Mouse (Mus musculus): ENCODE results near the gene Gabra5. TPM values are rescaled to one million over a fixed set of nuclear protein-coding genes. Genes with fewer than 3 reads are reported as not detected.

The Gabra5 gene
- polyA plus RNA-seq, 1 experiment = 34.0 TPM

DNA sequence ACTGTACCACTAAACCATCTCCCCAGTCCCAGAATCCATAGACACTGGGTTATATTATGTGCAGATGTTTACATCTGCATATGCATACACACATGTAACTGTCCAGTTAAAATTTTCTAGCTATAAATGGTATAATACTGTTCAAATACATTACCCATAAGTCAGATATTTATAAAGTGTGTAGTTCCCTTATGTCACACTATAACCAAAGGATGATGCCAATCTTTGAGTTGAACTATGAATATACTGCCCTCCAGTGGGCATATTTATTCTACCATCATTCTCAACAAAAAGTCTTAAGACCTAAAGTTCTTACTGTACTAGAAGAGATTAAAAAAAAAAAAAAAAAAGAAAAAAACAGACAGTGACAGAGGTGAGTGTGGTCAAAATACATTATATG is 27.0 kb downstream of the Gabra5 start:
- H3K27ac ChIP-seq (ENCODE audit: insufficient read depth, low read length) = no peak overlapping the region
- H3K4me3 ChIP-seq (ENCODE audit: insufficient read depth, low read length) = no peak overlapping the region
- no peaks in the 10 kb centered on the region for H3K4me1 ChIP-seq (ENCODE audit: control insufficient read depth, insufficient read depth, low read length)
- TF ChIP-seq POLR2A (IDR thresholded peaks at IDR 0.05; ENCODE audit: extremely low read depth, insufficient read depth, low read length) (no peak), CTCF (IDR thresholded peaks at IDR 0.05; ENCODE audit: extremely low read depth, insufficient read depth, low read length) (no peak)

GRCm38 (mm10) chr7:57473811-57474525 is 35.9 kb downstream of the Gabra5 start:
- TF ChIP-seq POLR2A (IDR thresholded peaks at IDR 0.05; ENCODE audit: extremely low read depth, insufficient read depth, low read length) (no peak), CTCF (IDR thresholded peaks at IDR 0.05; ENCODE audit: extremely low read depth, insufficient read depth, low read length) (peak; percentile 81)
- Histone ChIP-seq H3K27ac (ENCODE audit: insufficient read depth, low read length) (no peak overlapping the region), H3K4me1 (ENCODE audit: control insufficient read depth, insufficient read depth, low read length) (peaks cover 1% of the 10 kb centered on the region; the same call in 1 of the 2 replicates), H3K4me3 (ENCODE audit: insufficient read depth, low read length) (no peak overlapping the region)

- Histone ChIP-seq H3K27ac (ENCODE audit: insufficient read depth, low read length) (no peak overlapping the region), H3K4me1 (ENCODE audit: control insufficient read depth, insufficient read depth, low read length) (peaks cover 1% of the 10 kb centered on the region; the same call in 1 of the 2 replicates), H3K4me3 (ENCODE audit: insufficient read depth, low read length) (no peak overlapping the region)
- TF ChIP-seq POLR2A (IDR thresholded peaks at IDR 0.05; ENCODE audit: extremely low read depth, insufficient read depth, low read length) = no peak
- no peak for TF ChIP-seq CTCF (IDR thresholded peaks at IDR 0.05; ENCODE audit: extremely low read depth, insufficient read depth, low read length)
Observed at GRCm38 (mm10) chr7:57471316-57471715, 38.5 kb downstream of the Gabra5 start.

DNA sequence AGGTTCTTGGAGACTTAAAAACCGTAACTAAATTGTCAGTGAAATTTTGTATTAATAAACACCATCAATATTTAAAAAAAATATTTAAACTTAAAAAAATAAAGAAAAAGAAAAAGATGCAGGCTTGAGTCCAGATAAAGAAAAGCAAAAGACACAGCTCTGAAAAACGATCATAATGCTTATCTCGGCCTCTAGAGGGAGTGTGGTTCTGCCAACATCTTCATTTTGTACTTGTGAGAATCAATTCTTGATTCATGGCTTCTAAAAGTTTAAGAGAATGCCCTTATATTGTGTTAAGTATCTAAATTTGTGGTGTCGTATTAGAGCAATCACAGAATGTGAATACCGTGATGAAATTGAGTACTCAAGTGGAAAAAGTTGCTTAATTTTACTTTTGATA is 49.5 kb downstream of the Gabra5 start:
- H3K4me1 ChIP-seq (ENCODE audit: control insufficient read depth, insufficient read depth, low read length) = no peaks in the 10 kb centered on the region
- no peak overlapping the region for H3K27ac ChIP-seq (ENCODE audit: insufficient read depth, low read length)
- no peak for TF ChIP-seq CTCF (IDR thresholded peaks at IDR 0.05; ENCODE audit: extremely low read depth, insufficient read depth, low read length)
- no peak for TF ChIP-seq POLR2A (IDR thresholded peaks at IDR 0.05; ENCODE audit: extremely low read depth, insufficient read depth, low read length)
- H3K4me3 ChIP-seq (ENCODE audit: insufficient read depth, low read length) = no peak overlapping the region

DNA sequence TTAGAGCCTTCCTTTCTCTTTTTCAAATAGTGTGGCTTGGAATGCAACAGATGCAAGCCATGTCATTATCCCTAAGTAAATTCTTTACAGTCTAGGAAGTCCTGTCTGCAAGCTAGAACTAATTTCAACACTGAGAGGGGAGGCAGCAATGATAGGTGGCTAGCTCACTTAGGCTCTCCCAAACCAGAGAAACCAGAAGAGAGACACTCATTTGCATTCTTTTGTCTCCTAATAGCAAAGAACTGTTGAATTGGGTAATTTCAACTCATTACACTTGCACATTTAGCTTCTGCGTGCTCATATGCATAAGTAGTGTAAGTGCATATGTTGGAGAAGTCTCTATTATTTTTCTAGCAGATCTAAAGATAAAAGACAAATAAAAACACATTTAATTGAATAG is 61.6 kb downstream of the Gabra5 start:
- H3K27ac ChIP-seq (ENCODE audit: insufficient read depth, low read length) = no peak overlapping the region

DNA sequence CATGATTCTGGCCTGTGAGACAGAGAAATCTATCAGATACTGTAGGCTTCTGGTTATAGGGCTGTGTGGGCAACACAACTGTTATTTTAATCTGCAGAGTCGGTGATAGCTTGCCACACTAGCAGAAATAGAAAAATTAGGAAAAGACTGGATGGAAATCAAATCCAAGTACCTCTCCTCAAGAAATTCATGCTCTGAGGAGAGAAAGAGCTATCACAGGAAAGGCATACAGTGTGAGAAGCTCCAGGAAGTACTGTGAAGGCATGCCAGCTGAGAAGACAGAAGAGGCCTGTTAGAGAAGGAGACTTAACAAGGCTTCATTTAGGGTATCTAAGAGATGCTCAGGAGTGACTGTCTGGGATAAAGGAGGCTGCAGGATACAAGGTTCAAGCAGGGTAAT is 87.2 kb downstream of the Gabra5 start:
- H3K4me3 ChIP-seq (ENCODE audit: insufficient read depth, low read length) = no peak overlapping the region

More for the DNA sequence above, 61.6 kb downstream of the Gabra5 start:
- Histone ChIP-seq H3K4me3 (ENCODE audit: insufficient read depth, low read length) (no peak overlapping the region), H3K4me1 (ENCODE audit: control insufficient read depth, insufficient read depth, low read length) (no peaks in the 10 kb centered on the region)
- TF ChIP-seq CTCF (IDR thresholded peaks at IDR 0.05; ENCODE audit: extremely low read depth, insufficient read depth, low read length) (no peak), POLR2A (IDR thresholded peaks at IDR 0.05; ENCODE audit: extremely low read depth, insufficient read depth, low read length) (no peak)

GRCm38 (mm10) chr7:57421044-57421443 is 88.8 kb downstream of the Gabra5 start:
- TF ChIP-seq POLR2A (IDR thresholded peaks at IDR 0.05; ENCODE audit: extremely low read depth, insufficient read depth, low read length) (no peak), CTCF (IDR thresholded peaks at IDR 0.05; ENCODE audit: extremely low read depth, insufficient read depth, low read length) (no peak)

More for the DNA sequence above, 87.2 kb downstream of the Gabra5 start:
- Histone ChIP-seq H3K4me1 (ENCODE audit: control insufficient read depth, insufficient read depth, low read length) (peaks cover 3% of the 10 kb centered on the region; the same call in 1 of the 2 replicates), H3K27ac (ENCODE audit: insufficient read depth, low read length) (no peak overlapping the region)
- no peak for TF ChIP-seq CTCF (IDR thresholded peaks at IDR 0.05; ENCODE audit: extremely low read depth, insufficient read depth, low read length)
- no peak for TF ChIP-seq POLR2A (IDR thresholded peaks at IDR 0.05; ENCODE audit: extremely low read depth, insufficient read depth, low read length)

DNA sequence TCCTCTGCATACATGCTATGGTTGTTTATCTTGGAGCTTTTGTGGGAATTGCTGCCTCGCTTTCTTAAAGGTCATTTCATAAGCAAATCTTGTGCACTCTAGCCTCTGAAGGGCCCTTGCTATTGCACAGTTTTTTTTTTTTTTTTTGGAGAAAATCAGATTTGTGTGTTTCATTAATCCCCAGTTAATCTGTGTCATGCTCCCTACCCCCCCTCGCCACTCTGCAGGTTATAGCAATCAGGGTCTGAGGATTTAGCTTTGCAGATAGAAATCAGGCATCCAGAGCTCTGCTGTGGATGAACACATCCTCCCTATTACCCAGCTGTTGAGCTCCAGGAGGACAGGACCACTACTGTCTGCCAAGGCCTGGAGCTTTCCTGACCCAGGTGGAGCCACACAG is 90.5 kb downstream of the Gabra5 start, which contains the start of gene Gabrb3:
Gene Gabrb3 (plus strand): TSS at position 301 of the 400 bp plus-strand sequence.
- peaks cover 3% of the 10 kb centered on the region; the same call in 1 of the 2 replicates for H3K4me1 ChIP-seq (ENCODE audit: control insufficient read depth, insufficient read depth, low read length)
- H3K27ac ChIP-seq (ENCODE audit: insufficient read depth, low read length) = no peak within 1 kb of the TSS
- no peak for TF ChIP-seq POLR2A (IDR thresholded peaks at IDR 0.05; ENCODE audit: extremely low read depth, insufficient read depth, low read length)
- TF ChIP-seq CTCF (IDR thresholded peaks at IDR 0.05; ENCODE audit: extremely low read depth, insufficient read depth, low read length) = no peak
- no peak within 1 kb of the TSS for H3K4me3 ChIP-seq (ENCODE audit: insufficient read depth, low read length)

More at GRCm38 (mm10) chr7:57421044-57421443, 88.8 kb downstream of the Gabra5 start:
- peaks cover 3% of the 10 kb centered on the region; the same call in 1 of the 2 replicates for H3K4me1 ChIP-seq (ENCODE audit: control insufficient read depth, insufficient read depth, low read length)
- no peak overlapping the region for H3K27ac ChIP-seq (ENCODE audit: insufficient read depth, low read length)
- no peak overlapping the region for H3K4me3 ChIP-seq (ENCODE audit: insufficient read depth, low read length)

- no peak overlapping the region for H3K4me3 ChIP-seq (ENCODE audit: insufficient read depth, low read length)
- H3K4me1 ChIP-seq (ENCODE audit: control insufficient read depth, insufficient read depth, low read length) = no peaks in the 10 kb centered on the region
- TF ChIP-seq CTCF (IDR thresholded peaks at IDR 0.05; ENCODE audit: extremely low read depth, insufficient read depth, low read length) (no peak), POLR2A (IDR thresholded peaks at IDR 0.05; ENCODE audit: extremely low read depth, insufficient read depth, low read length) (no peak)
- H3K27ac ChIP-seq (ENCODE audit: insufficient read depth, low read length) = no peak overlapping the region
Observed at GRCm38 (mm10) chr7:57412896-57413295, 97.0 kb downstream of the Gabra5 start.

GRCm38 (mm10) chr7:57411163-57411562 is 98.7 kb downstream of the Gabra5 start:
- Histone ChIP-seq H3K4me3 (ENCODE audit: insufficient read depth, low read length) (no peak overlapping the region), H3K27ac (ENCODE audit: insufficient read depth, low read length) (no peak overlapping the region), H3K4me1 (ENCODE audit: control insufficient read depth, insufficient read depth, low read length) (no peaks in the 10 kb centered on the region)
- TF ChIP-seq CTCF (IDR thresholded peaks at IDR 0.05; ENCODE audit: extremely low read depth, insufficient read depth, low read length) (no peak), POLR2A (IDR thresholded peaks at IDR 0.05; ENCODE audit: extremely low read depth, insufficient read depth, low read length) (no peak)

Data from cortical plate, adult 2 months (tissue).